Mouse (Mus musculus): Measurements from ENCODE around the gene Tox4. TPM values are rescaled to one million over a fixed set of nuclear protein-coding genes. Genes with fewer than 3 reads are reported as not detected.
"Not testable (repeated sequence)": the region's sequence is repeated elsewhere in the genome, so short reads cannot be mapped to it uniquely, and the experiment has no call there.

Gene Tox4
- 10 to 100 TPM; 65.5 to 66.8 TPM for total RNA-seq (2021)

- intact Hi-C loops (cut with DNase I) = loop anchor here (1.0 to 2.0 kb wide), 3 partner anchors 22 to 54 kb away; partner anchors contain the start of genes Chd8 and Mettl3
- DNase-seq (ENCODE audit: low spot score in 2 of 2) = peak; percentile 99 to 100
Observed at GRCm38 (mm10) chr14:52278932-52279746, at the start of gene Tox4, which contains the start of gene Rab2b. TSS of gene Tox4 (plus strand) at chr14:52279146. TSS of gene Rab2b (minus strand) at chr14:52279545.

GRCm38 (mm10) chr14:52232249-52232648 lies 46.7 kb upstream of the Tox4 start:
- intact Hi-C loops (cut with DNase I) = no loop called here

GRCm38 (mm10) chr14:52235165-52235564 lies 43.8 kb upstream of the Tox4 start:
- DNase-seq (ENCODE audit: low spot score in 2 of 2) = no peak
- intact Hi-C loops (cut with DNase I) = no loop called here

More at GRCm38 (mm10) chr14:52232249-52232648, 46.7 kb upstream of the Tox4 start:
- DNase-seq (ENCODE audit: low spot score in 2 of 2) = no peak

GRCm38 (mm10) chr14:52236216-52236615 lies 42.7 kb upstream of the Tox4 start:
- DNase-seq (ENCODE audit: low spot score in 2 of 2) = no peak
- intact Hi-C loops (cut with DNase I) = no loop called here

- intact Hi-C loops (cut with DNase I) = loop anchor here (1.0 kb wide), 1 partner anchor 13 kb away; the partner anchor contains the start of gene Chd8
- DNase-seq (ENCODE audit: low spot score in 2 of 2) = peak; percentile 98 to 99
Observed at GRCm38 (mm10) chr14:52244041-52244689, 34.8 kb upstream of the Tox4 start.

- DNase-seq (ENCODE audit: low spot score in 2 of 2) = no peak
- intact Hi-C loops (cut with DNase I) = loop anchor here (1.0 kb wide), 1 partner anchor 13 kb away; the partner anchor contains the start of gene Chd8
Observed at GRCm38 (mm10) chr14:52244690-52245042, 34.3 kb upstream of the Tox4 start.

GRCm38 (mm10) chr14:52246129-52246528 lies 32.8 kb upstream of the Tox4 start:
- intact Hi-C loops (cut with DNase I) = no loop called here
- no peak for DNase-seq (ENCODE audit: low spot score in 2 of 2)

- peak; percentile 23 to 47 for DNase-seq (ENCODE audit: low spot score in 2 of 2)
- intact Hi-C loops (cut with DNase I) = loop anchor here (1.0 to 10.0 kb wide), 3 partner anchors 12 to 1162 kb away; partner anchors contain the start of genes Ang, Rab2b, Rnase4 and Tox4
Observed at GRCm38 (mm10) chr14:52256311-52257175, 22.4 kb upstream of the Tox4 start.

GRCm38 (mm10) chr14:52257484-52258213 lies 21.3 kb upstream of the Tox4 start, which contains the start of gene Chd8:
TSS of gene Chd8 (minus strand) at chr14:52257780.
- peak; percentile 99 for DNase-seq (ENCODE audit: low spot score in 2 of 2)
- intact Hi-C loops (cut with DNase I) = loop anchor here (1.0 to 10.0 kb wide), 4 partner anchors 13 to 1163 kb away; partner anchors contain the start of genes Ang, Rab2b, Rnase4 and Supt16

- intact Hi-C loops (cut with DNase I) = no loop called here
- DNase-seq (ENCODE audit: low spot score in 2 of 2) = no peak
Observed at GRCm38 (mm10) chr14:52272781-52273180, 6.2 kb upstream of the Tox4 start.

GRCm38 (mm10) chr14:52277210-52277609 lies 1.7 kb upstream of the Tox4 start:
- no peak for DNase-seq (ENCODE audit: low spot score in 2 of 2)
- intact Hi-C loops (cut with DNase I) = no loop called here

GRCm38 (mm10) chr14:52279747-52280120 lies 788 bp downstream of the Tox4 start:
- intact Hi-C loops (cut with DNase I) = loop anchor here (1.0 to 10.0 kb wide), 4 partner anchors 22 to 395 kb away; partner anchors contain the start of genes Chd8, Mettl17 and Mettl3
- no peak for DNase-seq (ENCODE audit: low spot score in 2 of 2)

- DNase-seq (ENCODE audit: low spot score in 2 of 2) = peak in 1 of 2 experiments; percentile 8
- intact Hi-C loops (cut with DNase I) = loop anchor here (10.0 kb wide), 1 partner anchor 399 kb away; the partner anchor contains the start of gene Mettl17
Observed at GRCm38 (mm10) chr14:52283629-52284028, 4.7 kb downstream of the Tox4 start.

- intact Hi-C loops (cut with DNase I) = loop anchor here (10.0 kb wide), 1 partner anchor 399 kb away; the partner anchor contains the start of gene Mettl17
- DNase-seq (ENCODE audit: low spot score in 2 of 2) = no peak
Observed at GRCm38 (mm10) chr14:52284191-52284590, 5.2 kb downstream of the Tox4 start.

- intact Hi-C loops (cut with DNase I) = loop anchor here (2.0 kb wide), 1 partner anchor 43 kb away; no protein-coding TSS in a partner anchor
- no peak for DNase-seq (ENCODE audit: low spot score in 2 of 2)
Observed at GRCm38 (mm10) chr14:52295558-52296264, 16.8 kb downstream of the Tox4 start.

- intact Hi-C loops (cut with DNase I); DNase-seq (ENCODE audit: low spot score in 2 of 2): not testable (repeated sequence)
Observed at GRCm38 (mm10) chr14:52303517-52303916, 24.6 kb downstream of the Tox4 start.

GRCm38 (mm10) chr14:52304644-52305271 lies 25.8 kb downstream of the Tox4 start, which contains the start of gene Mettl3:
TSS of gene Mettl3 (minus strand) at chr14:52305128.
- intact Hi-C loops (cut with DNase I) = loop anchor here (1.0 to 2.0 kb wide), 2 partner anchors 25 to 34 kb away; partner anchors contain the start of genes Rab2b and Tox4
- DNase-seq (ENCODE audit: low spot score in 2 of 2) = peak; percentile 93 to 97

Measured in left cerebral cortex, postnatal 25 days (tissue).